Mouse (Mus musculus): ENCODE measurements around the gene Siglecf.

GRCm38 (mm10) chr7:43407573-43407972 is 56.4 kb downstream of the Siglecf start:
- TF ChIP-seq MAX (IDR thresholded peaks at IDR 0.05), result no peak
- no peak for TF ChIP-seq USF1 (IDR thresholded peaks at IDR 0.05; ENCODE audit: low read depth)
- TF ChIP-seq CTCF (IDR thresholded peaks at IDR 0.05; ENCODE audit: control insufficient read depth, insufficient read depth, insufficient read length), result no peak
- TF ChIP-seq MYOD1 (IDR thresholded peaks at IDR 0.05; ENCODE audit: control insufficient read depth, insufficient read length, low read depth), result no peak
- no peak for TF ChIP-seq MYOG (IDR thresholded peaks at IDR 0.05; ENCODE audit: control insufficient read depth, extremely low read depth, insufficient read length)

All from C2C12 (cell line).